Mouse (Mus musculus) left cerebral cortex, adult 9 months (tissue): Measurements from ENCODE around the gene Foxp1.

Experiments
- DNase-seq, 2 experiments: peaks; one replicate each; pipeline ENCODE4 v3.0.0; 2022; ENCODE audit warnings: low spot score in 2 of 2

Gene Foxp1

GRCm38 (mm10) chr6:99284019-99284418 lies 238.5 kb downstream of the Foxp1 start:
- DNase-seq, result no peak

- DNase-seq, result no peak
Observed at GRCm38 (mm10) chr6:99282866-99283657, 239.5 kb downstream of the Foxp1 start.

- no peak for DNase-seq
Observed at GRCm38 (mm10) chr6:99281433-99281832, 241.1 kb downstream of the Foxp1 start.

- DNase-seq, result no peak
Observed at GRCm38 (mm10) chr6:99280619-99281018, 241.9 kb downstream of the Foxp1 start.

GRCm38 (mm10) chr6:99277251-99277650 lies 245.3 kb downstream of the Foxp1 start:
- DNase-seq, result no peak

GRCm38 (mm10) chr6:99276297-99276653 lies 246.2 kb downstream of the Foxp1 start:
- DNase-seq, result no peak

- DNase-seq, result no peak
Observed at GRCm38 (mm10) chr6:99275381-99276296, 246.9 kb downstream of the Foxp1 start.

GRCm38 (mm10) chr6:99274667-99275066 lies 247.9 kb downstream of the Foxp1 start:
- no peak for DNase-seq

- no peak for DNase-seq
Observed at GRCm38 (mm10) chr6:99274222-99274621, 248.3 kb downstream of the Foxp1 start.

GRCm38 (mm10) chr6:99273177-99273576 lies 249.3 kb downstream of the Foxp1 start:
- no peak for DNase-seq

GRCm38 (mm10) chr6:99272174-99272573 lies 250.3 kb downstream of the Foxp1 start:
- no peak for DNase-seq

GRCm38 (mm10) chr6:99271741-99272140 lies 250.8 kb downstream of the Foxp1 start:
- DNase-seq, result no peak

- DNase-seq, result peak in 1 of 2 experiments; percentile 42
Observed at GRCm38 (mm10) chr6:99269921-99270320, 252.6 kb downstream of the Foxp1 start.

GRCm38 (mm10) chr6:99268171-99269061 lies 254.1 kb downstream of the Foxp1 start:
- DNase-seq, result no peak

GRCm38 (mm10) chr6:99265945-99266656 lies 256.4 kb downstream of the Foxp1 start:
- DNase-seq, result peak in 1 of 2 experiments; percentile 12

- no peak for DNase-seq
Observed at GRCm38 (mm10) chr6:99265173-99265572, 257.3 kb downstream of the Foxp1 start.

- no peak for DNase-seq
Observed at GRCm38 (mm10) chr6:99264192-99265093, 258.1 kb downstream of the Foxp1 start.

GRCm38 (mm10) chr6:99263886-99264185 lies 258.7 kb downstream of the Foxp1 start:
- DNase-seq, result no peak

- no peak for DNase-seq
Observed at GRCm38 (mm10) chr6:99263061-99263885, 259.2 kb downstream of the Foxp1 start.
